Mouse (Mus musculus) E14TG2a.4 (cell line): ENCODE measurements at regions not wholly inside any gene's neighbourhood (a gene's known extent, or its start where the extent isn't known, plus 50 kb on each side); places are given as distances from the start of the nearest gene placed in this dataset.

Source experiments
- CTCF ChIP-seq: conservative IDR thresholded peaks from 2 replicates; pipeline ENCODE4 v1.5.1; 2014; ENCODE audit warnings: low read length
- POU5F1 ChIP-seq: IDR thresholded peaks from 2 replicates; pipeline ENCODE4 v1.6.1; 2014; ENCODE audit warnings: low read length, borderline replicate concordance

DNA sequence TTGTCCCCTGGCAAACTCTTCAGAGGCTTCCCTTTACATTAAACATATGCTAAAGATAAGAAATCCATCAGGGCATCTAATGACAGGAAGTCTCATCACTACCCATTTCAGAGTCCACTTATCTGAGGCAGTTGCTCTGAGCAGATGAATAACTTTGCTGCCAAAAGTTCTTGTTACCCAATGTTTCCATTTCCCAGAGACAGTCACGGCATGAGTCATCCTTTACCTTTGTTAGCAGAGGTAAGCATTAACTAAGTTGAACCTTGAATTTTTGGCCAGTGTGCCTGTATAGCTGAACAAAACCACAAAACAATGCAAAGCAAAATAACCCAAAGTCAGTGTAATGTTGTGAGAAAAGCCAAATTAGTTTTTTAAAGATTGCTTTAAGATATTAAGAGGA is 328.5 kb upstream of the Prmt6 start:
- no peak for TF ChIP-seq CTCF
- TF ChIP-seq POU5F1: no peak
